Mouse (Mus musculus) kidney, postnatal 14 days (tissue): ENCODE results near the gene Ulbp1.
"Not testable (repeated sequence)": the region's sequence is repeated elsewhere in the genome, so short reads cannot be mapped to it uniquely, and the experiment has no call there.

Experiments
- DNase-seq: peaks from one replicate; pipeline ENCODE4 v3.0.0; 2022; ENCODE audit warnings: mixed read lengths

Gene Ulbp1

DNA sequence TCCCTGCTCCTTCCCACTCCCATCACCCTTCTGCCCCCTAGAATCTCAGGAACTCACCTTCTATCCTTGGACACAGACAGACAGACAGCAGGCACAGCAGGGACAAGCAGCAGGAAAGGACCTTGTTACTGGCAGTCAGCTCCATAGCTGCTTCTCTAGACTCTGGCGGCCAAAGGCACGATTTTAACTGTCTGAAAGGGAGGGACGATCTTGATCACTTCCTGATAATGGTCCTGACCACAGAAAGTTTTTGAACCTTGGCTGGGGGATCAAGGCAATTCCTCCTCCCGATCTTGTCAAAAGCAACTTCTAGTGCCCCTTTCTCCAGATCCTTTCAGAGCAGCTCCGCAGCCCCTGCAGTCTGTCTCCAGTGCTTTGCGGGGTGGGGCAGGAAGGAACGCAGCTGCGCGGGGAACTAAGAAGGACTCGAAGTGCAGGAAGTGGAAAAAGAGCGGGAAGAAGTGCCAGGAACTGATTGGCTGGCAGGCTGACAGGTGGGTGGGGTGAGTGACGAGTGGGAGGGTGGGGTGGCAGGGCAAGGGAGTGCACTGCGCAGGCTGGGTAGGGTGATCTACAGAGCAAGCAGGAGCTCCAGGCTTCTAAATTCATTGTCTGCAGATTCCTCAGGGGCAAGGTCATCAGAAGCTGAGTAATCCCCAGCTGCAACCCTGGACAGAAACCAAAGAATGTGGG lies at the start of gene Ulbp1:
TSS of gene Ulbp1 (minus strand) at position 442 of the 693 bp plus-strand sequence.
- DNase-seq: peak; percentile 77

DNA sequence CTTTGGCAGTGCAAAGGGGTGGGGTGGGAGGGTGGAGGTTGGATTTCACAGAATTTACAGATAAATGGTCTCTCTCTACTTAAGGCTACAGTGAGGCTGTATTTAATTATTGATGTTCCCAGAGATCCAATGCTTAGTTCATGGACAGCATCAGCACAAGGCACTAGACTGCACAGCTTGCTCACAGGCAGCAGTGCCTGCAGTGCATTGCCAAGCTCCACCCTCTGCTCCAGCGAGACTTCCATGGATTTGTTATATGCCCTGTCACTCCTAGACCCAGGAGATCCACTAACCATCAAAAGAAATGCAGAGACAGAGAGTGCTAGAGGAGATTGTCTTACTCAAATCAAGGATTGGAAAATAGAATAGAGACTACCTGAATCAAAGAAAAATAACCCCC lies 24.7 kb upstream of the Ulbp1 start:
- not testable (repeated sequence) for DNase-seq

DNA sequence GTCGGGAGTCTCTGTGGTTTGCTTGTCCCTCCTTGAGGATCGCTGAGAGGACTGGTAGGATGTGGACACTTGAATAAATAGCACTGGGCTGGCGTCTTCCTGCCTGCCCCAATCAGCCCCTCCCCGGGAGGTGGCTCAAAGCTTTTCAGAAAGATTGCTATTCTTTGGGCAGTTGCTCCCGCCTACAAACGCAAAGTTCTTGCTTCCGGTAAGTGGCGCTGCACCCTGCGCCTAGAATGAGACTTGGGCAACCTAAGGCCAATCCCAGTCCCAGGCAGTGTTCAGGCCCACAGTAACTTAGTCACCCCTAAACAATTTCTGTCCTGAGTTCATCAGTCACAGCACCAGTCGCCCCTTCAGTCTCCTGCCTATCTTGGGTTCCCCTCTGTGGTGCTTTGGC lies 18.9 kb upstream of the Ulbp1 start:
- not testable (repeated sequence) for DNase-seq

DNA sequence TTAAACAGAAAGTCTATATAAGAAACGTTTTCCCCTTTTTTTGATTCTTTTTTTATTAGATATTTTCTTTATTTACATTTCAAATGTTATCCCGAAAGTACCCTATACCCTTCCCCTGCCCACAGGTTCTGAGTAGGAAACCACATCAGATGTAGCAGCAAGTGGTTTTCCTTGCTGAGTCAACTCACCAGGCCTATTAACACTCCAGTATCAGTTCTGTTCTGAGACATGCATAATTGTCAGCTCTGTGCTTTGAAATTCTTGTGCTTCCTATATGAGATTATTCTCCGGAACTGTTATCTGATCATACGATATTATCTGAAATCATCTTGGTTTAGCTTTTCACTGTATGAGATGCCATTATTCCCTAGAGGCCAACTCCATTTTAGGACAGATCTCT lies 10.2 kb upstream of the Ulbp1 start:
- no peak for DNase-seq

DNA sequence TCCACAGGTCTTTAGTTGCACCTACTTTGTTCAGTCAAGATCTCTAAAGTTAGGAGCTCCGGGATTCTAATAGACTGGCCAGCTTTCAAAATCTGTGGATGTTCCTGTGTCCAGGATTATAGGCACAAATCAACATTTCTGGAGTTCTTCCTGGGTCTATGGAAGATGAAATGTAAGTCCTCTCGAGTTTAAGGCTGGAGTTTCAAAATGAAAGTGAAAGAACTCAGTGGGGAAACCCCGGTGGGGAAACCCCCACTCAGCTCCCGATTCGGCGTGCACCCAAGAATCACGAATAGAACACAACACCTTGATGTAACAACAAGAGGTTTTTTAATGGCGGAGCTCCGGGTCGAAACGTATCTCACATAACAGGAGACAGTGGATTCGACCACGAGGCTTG lies 787 bp upstream of the Ulbp1 start:
- not testable (repeated sequence) for DNase-seq

DNA sequence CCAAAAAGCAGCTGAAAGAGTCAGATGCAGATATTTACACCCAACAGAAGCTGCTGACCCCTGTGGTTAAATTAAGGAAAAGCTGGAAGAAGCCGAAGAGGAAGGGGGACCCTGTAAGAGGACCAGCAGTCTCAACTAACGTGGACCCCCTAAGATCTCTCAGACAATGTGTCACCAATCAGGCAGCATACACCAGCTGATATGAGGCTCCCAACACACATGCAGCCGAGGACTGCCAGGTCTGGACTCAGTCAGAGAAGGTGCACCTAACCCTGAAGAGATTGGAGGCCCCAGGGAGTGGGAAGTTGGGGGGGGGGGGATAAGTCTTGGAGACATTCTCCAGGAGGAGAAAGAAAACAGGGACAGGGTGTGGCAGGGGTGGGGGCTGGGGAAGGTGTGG lies 1.8 kb downstream of the Ulbp1 start:
- no peak for DNase-seq

DNA sequence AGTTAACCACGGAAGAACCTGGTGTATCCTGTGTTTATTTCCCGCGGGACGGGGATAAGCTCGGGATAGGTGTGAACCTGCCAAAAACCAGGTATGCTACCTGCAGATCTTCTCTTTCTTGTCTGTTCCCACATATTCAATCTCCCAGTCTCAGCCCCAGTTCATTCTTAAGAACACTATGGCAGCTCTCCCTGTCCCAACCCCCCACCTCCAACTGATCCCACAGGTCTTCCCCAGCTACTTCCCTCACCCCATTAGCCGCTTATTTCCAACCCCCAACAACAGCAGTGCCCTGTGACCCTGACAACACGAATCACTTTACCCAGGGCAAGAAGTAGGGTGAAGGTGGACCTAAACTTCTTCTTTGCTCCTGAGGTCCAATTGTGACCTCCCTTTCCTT lies 3.0 kb downstream of the Ulbp1 start:
- no peak for DNase-seq

DNA sequence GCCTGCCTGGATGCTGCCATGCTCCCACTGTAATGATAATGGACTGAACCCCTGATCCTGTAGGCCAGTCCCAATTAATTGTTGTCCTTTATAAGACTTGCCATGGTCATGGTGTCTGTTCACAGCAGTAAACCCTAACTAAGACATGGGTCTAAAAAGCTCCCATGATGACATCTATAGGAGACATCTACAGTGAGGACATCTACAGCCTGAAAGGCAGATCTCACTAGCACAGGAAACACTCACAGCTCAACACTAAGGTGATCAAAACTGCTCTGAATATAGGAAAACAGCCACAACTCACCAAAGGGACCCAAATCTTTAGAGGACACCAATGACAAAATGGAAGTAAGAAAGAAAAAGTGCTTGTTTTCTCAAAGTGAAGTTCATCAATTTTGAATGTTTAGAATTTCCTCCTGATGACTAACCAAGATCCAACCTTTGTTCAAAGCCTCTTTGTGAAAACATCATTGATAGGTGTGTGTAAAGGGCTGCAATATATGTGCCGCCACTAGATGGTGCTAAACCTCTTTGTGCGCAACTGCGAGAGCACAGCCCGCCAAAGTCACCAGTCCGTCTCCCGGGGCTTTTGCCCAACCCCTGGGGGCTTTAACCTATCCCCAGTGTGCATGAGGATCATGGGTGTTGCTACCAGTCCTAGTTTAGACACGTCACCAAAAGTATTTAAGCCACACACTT lies 3.6 kb downstream of the Ulbp1 start:
- DNase-seq: peak; percentile 75

DNA sequence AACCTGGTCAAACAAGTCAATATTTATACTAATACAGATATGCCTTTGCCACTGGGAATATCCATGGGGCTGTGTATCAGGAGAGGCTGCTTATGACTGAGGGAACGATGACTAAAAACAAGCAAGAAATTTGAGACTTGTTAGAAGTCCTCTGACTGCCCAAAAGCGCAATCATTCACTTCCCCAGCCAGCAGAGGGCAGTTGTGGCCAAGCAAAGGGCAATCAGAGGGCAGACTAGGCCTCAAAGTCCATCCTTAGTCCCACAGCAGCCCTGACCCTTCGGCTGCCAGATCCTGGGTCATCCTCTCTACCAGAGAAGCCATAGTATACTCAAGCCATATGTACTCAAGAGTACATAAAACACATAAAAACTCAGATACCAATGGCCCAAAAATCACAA lies 11.4 kb downstream of the Ulbp1 start:
- DNase-seq: no peak

DNA sequence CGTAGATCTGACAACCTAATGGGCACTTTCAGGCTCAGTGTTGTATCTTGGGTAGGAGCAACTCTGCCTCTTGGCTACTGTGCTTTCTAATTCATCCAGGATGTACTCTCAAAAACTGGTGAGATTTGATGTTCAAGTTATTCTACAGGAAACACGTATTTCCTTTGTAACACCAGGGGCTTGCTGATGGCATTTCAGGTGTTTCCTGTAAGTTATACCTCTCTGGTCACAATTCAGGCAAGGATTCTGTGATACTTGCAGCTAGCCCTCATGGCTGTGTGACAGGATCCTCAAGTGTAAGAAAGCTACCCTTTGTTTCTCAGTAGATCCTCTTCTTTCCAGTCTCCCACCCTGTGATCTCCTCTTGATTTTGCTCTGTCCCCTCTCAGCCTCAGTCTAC lies 34.5 kb downstream of the Ulbp1 start:
- no peak for DNase-seq

DNA sequence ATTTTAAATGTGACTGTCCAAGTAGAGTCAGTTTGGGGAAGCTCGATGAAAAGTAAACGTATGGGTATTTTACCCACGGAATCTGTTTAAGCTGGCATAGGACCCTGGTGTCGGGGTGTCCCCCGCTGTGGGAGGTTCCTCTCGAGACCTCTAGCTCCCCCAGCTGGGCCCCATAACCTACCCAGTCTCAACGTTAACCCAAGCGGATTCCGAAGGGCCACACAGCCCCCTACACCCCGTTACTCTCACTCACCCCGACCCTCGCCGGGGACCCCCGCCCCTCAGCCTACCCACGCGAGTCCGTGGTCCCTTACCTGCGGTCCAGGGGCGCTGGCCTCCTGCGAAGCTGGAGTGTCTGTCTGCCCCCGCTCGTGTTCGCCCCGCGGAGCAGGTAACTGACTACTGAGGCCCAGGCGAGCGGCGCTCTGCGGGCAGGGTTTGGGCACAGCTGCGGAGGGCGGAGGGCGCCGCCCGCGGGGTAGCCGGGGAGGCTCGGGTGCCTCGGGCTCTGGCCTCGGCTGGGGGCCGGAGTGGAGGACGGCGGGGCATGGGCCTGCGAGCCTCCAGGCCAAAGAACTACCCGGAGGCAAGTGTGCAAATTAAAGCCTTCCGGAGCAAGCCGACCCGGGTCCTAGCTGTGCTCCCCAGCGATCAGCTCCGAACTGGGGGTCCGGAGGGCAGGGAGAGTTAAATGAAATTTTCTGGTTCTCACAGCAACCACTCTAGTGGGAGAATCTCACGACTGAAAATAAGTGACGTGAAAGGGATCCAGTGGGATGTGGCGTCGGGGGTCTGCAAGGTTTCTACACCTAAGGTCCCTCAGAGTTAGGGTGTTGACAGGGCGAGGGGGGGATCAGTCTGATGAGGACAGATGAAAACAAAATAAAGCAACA lies 80.0 kb downstream of the Ulbp1 start:
- peak; percentile 8 for DNase-seq

DNA sequence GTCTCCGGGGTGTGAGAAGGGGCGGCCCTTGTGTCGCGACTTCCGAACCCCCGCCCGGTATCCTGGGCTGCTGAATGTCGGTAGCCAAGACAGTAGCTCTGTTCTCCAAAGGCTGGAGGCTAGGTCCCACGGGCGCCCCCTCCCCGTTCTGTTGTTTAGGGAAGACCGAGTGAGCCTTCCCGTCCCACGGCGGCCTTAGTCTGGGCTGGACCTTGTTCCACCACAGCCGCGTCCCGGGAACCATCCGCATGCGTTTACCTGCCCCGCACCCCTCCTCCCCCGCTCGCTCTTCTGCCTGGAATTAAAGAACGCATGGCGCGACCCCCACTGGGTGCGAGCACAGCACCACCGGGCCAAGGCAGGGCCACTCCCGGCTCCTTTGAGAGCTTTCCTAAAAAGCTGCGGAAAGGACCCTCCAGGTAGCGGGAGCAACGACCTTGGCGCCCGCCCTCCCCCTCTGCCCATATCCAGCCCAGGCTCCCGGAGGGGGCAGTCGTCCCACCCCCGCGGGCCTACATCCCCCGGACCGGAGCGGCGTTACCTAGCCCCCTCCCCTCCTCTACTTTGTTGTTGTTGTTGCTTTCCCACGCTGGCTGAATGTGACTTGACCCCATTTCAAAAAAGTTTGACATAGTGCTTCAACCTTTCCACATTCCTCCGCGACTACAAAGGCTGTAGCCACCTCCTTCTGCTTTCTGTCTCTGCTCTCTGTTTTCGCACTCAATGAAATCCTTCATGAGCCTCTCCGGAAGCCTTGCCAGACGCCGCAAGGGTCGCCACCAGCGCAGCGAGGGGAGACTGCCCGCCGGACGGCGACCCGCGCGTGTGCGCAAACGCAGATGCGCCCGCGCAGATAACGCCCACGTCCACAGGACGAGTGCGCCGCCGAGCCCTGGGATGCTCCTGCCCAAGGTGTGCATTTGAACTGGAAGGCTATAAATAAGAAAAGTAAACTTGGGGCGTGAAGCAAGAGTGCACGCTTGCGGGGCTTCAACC lies 81.2 kb downstream of the Ulbp1 start:
- DNase-seq: peak; percentile 4

DNA sequence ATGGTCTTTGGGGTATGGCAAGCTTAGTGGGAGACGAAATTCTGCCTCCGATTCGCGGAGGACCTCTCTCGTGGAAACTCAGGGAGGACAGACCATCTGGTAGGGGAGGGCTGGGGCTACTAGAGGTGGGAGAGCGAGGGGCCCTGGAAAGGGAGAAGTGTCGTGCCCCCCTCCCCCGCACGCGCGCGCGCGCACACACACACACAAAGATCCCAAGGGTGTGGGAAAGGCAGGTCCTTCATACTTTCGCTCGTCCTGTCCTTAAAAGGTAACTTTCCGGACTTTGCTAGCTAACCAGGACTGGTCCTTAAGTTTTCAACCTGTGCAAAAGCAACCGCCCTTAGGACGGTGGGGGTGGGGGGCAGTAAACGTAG lies 81.9 kb downstream of the Ulbp1 start:
- peak; percentile 16 for DNase-seq

DNA sequence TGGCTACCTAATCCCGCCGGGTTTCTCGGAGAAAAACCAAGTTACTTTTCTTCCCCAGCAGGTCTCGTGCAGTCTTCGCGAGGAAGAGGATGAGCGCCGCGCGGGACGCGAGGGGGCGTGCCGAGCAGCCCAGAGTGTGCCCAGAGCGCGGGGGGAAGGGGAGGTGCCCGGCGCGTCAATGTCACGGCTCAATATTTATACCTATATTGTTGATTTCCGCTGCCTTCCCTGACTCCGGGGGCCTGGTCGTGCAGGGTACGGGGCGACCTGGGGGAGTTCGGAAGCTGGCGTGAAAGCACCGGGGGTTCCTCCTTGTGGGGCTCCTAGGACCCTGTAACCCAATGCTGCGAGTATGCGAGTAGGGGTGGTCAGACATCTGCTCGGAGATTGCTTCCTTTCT lies 82.3 kb downstream of the Ulbp1 start:
- DNase-seq: peak; percentile 21
